Mouse (Mus musculus) macrophage (primary cell): ENCODE measurements around the gene Hal. TPM values are rescaled to one million over a fixed set of nuclear protein-coding genes. Genes with fewer than 3 reads are reported as not detected.
A peak's percentile ranks its signal among the peaks of the same experiment; 100 is the strongest.

Source experiments
- H3K27ac ChIP-seq: fragments of 350-480 bp; formaldehyde crosslinking; 2 replicates; pipeline ENCODE4 v1.9.0; 2021
- H3K36me3 ChIP-seq: fragments of 350-480 bp; formaldehyde crosslinking; 2 replicates; pipeline ENCODE4 v1.9.0; 2021; ENCODE audit errors: inconsistent target
- H3K4me3 ChIP-seq: fragments of 350-480 bp; formaldehyde crosslinking; 2 replicates; pipeline ENCODE4 v1.9.0; 2021; ENCODE audit errors: inconsistent target
- H3K79me2 ChIP-seq: fragments of 350-480 bp; formaldehyde crosslinking; 2 replicates; pipeline ENCODE4 v1.9.0; 2021; ENCODE audit errors: inconsistent target
- WGBS: methylation state at CpG from one replicate; pipeline ENCODE4 v1.1.7; 2026; ENCODE audit warnings: inconsistent platforms; ENCODE audit not compliant: missing documents; 5-methylcytosine and 5-hydroxymethylcytosine counted together
- polyA plus RNA-seq: library from polyadenylated mRNA; stranded (reverse); fragments of 250-400 nt; gene quantifications from 3 replicates; pipeline ENCODE4 v1.2.4, GENCODE M21; 2018; ENCODE audit warnings: inconsistent platforms
- total RNA-seq, 78 experiments: library from RNA; depleted of rRNA; stranded (reverse); fragments of 250-400 nt; gene quantifications; 1 replicate in 9 of 78; 2 replicates in 24 of 78; 3 replicates in 43 of 78; 4 replicates in 2 of 78; pipeline ENCODE4 v1.2.4; 2018; ENCODE audit warnings: inconsistent platforms in 56 of 78

Gene Hal
- total RNA-seq (2018; cell fraction: chromatin; rRNA removed) = 1 to 10 TPM in 4 of 26 experiments, under 1 TPM in 14, not detected in 8; 0.13 to 2.8 (median 0.79) TPM
- total RNA-seq (2018; cell fraction: cytosol; rRNA removed) = 1 to 10 TPM in 2 of 26 experiments, under 1 TPM in 24; 0.15 to 1.2 (median 0.38) TPM
- total RNA-seq (2018; cell fraction: nucleus; rRNA removed) = 1 to 10 TPM in 3 of 26 experiments, under 1 TPM in 11, not detected in 12; 0.16 to 1.4 (median 0.56) TPM
- polyA plus RNA-seq = 0.50 to 0.55 TPM (median 0.52 TPM) in 3 replicates

DNA sequence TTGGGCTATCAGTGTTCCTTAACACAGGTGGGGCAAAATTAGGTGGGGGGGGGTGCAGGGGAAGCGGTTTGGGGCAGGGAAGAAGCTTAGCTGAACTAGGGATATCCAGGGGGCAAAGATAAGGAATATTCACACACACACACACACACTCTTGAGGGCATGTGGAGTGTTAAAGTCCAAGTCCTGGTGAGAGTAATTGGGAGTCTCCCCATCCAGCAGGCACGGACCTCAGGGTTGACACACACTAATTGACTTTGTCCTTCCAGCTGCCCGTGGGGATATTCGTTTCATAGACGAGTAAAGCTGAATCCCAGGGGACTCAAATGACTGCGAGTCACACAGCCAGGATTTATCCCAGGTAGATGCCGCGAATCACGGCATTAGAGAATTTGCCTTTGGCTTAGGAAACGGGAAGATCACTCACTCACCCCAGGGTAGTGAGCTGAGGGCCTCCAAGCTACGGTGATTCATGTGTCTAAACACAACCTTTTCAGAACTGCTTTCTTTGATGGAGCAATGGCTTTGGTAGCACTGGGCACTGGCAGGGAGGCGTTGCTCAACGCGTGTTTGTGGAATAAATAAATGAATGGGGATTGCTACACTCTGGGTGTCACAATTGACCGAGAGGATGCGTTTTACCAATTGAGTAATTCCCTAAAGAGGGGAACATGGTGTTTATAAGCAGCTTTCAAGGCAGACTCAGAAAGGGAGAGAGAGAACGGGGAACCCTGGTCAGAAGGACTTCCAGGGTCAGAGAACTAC lies at the start of gene Hal:
TSS of gene Hal (plus strand) at position 703 of the 762 bp plus-strand sequence.
- H3K4me3 ChIP-seq = no peak within 1 kb of the TSS
- 0 out of 2 replicates have a peak, but pooled peaks cover 4% of the 10 kb centered on the region for H3K36me3 ChIP-seq
- H3K27ac ChIP-seq = no peak within 1 kb of the TSS
- no peaks in the 10 kb centered on the region for H3K79me2 ChIP-seq
- WGBS = 39% methylated on average over 17 of the region's 17 CpGs

DNA sequence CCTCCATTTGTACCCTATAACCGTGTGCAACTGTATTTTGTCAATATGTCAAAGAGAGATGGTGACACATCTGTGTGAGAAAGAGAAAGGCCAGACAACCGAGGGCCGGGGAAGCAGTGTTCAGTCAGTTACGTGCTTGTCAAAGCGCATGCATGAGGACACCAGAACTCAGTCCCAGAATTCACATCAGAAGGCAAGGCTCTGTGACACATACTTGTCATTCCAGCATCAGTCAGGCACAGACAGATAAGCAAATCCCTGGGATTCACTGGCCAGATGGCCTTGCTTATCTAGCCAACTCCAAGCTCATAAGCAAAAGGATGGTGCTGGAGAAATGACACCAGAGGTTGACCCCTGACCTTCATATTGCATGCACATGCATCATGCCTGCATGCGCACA lies 47.1 kb upstream of the Hal start:
- 90% methylated on average over 5 of the region's 6 CpGs for WGBS
- H3K4me3 ChIP-seq = no peak overlapping the region
- no peaks in the 10 kb centered on the region for H3K79me2 ChIP-seq
- no peaks in the 10 kb centered on the region for H3K36me3 ChIP-seq
- no peak overlapping the region for H3K27ac ChIP-seq

DNA sequence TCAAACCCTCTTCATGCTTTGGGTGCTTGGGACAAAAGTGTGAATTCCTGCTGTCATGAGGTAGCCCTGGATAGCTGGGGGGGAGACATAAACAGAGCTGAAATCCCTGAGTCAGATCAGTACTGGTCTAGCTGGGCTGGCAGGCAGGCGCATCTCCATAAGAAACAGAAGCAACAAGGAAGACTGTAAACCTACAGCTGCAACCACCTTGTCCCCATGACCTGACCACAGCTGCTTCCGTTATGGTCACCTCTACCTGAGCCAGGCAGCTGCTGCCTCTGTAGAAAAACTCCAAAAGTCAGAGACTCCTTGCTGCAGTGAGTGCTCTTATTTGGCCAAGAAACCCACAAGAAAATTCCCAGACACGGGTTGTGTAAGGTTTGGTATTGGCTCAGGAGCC lies 46.4 kb upstream of the Hal start:
- Histone ChIP-seq H3K4me3 (no peak overlapping the region), H3K36me3 (no peaks in the 10 kb centered on the region), H3K27ac (no peak overlapping the region), H3K79me2 (no peaks in the 10 kb centered on the region)
- 64% methylated on average over 3 of the region's 3 CpGs for WGBS

DNA sequence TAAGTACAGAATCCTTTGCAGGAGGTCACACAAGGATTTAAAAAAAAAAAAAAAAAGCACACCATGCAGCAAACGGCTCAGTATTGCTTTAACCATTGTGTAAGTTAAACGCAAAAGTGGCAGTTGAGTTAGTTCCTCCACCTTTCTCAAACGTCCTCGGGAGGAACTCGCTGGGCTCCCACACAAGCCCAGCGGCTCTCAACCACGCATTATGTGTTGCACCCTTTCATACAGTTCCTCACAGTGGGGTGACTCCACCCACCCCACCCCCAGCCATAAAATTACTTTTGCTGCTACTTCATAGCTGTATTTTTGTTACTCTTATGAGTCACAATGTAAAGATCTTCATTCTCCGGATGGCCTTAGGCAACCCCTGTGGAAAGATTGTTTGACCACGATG lies 44.2 kb upstream of the Hal start:
- H3K79me2 ChIP-seq = no peaks in the 10 kb centered on the region
- no peak overlapping the region for H3K4me3 ChIP-seq
- no peak overlapping the region for H3K27ac ChIP-seq
- no peaks in the 10 kb centered on the region for H3K36me3 ChIP-seq
- 3% methylated on average over 9 of the region's 9 CpGs for WGBS

- H3K27ac ChIP-seq = no peak overlapping the region
- H3K4me3 ChIP-seq = no peak overlapping the region
- H3K79me2 ChIP-seq = no peaks in the 10 kb centered on the region
- no peaks in the 10 kb centered on the region for H3K36me3 ChIP-seq
- 82% methylated on average over 10 of the region's 10 CpGs for WGBS
Observed at GRCm38 (mm10) chr10:93447398-93447797, 41.2 kb upstream of the Hal start.

- no peak overlapping the region for H3K27ac ChIP-seq
- no peaks in the 10 kb centered on the region for H3K36me3 ChIP-seq
- peaks cover 54% of the 10 kb centered on the region for H3K79me2 ChIP-seq
- 18% methylated on average over 7 of the region's 7 CpGs for WGBS
- H3K4me3 ChIP-seq = peak overlapping the region; percentile 77
Observed at GRCm38 (mm10) chr10:93454652-93455014, 33.9 kb upstream of the Hal start.

- Histone ChIP-seq H3K27ac (no peak overlapping the region), H3K36me3 (peaks cover 46% of the 10 kb centered on the region), H3K79me2 (peaks cover 39% of the 10 kb centered on the region), H3K4me3 (no peak overlapping the region)
- WGBS = 94% methylated on average over 11 of the region's 11 CpGs
Observed at GRCm38 (mm10) chr10:93460106-93460505, 28.5 kb upstream of the Hal start.

DNA sequence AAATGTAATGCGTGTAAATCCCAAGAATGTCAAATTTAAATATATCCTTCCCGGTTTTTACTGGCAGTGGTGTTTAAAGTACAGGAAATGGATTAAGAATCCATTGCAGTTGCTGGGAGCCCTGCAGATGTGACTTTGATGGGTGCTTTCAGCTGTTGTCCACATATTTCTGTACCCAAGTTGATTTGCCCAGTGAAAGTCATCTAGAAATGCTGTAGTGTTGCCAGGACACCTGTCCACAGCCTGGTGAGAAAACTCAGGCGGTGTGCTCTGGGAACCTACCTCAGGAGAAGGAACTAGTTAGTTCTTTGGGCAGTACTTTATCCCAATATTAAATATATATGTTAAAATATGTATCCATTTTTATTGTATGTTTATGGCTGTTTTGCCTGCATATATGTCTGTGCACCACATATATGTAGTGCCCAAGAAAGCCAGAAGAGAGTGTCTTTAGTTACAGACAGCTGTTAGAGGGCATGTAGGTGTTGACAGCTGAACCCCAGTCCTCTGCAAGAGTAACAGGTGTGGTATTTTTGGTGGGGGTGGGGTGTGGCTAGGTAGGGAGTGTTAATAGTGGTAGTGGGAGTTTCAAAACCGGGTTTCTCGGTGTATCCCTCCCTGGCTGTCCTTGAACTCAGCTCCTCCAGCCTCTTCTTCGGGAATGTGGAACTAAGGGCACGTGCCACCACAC lies 25.7 kb upstream of the Hal start:
- H3K79me2 ChIP-seq = peaks cover 11% of the 10 kb centered on the region
- H3K36me3 ChIP-seq = peaks cover 72% of the 10 kb centered on the region
- 91% methylated on average over 7 of the region's 7 CpGs for WGBS
- no peak overlapping the region for H3K4me3 ChIP-seq
- H3K27ac ChIP-seq = no peak overlapping the region

- peaks cover 73% of the 10 kb centered on the region for H3K36me3 ChIP-seq
Observed at GRCm38 (mm10) chr10:93463611-93464010, 25.0 kb upstream of the Hal start.

GRCm38 (mm10) chr10:93467259-93467658 lies 21.3 kb upstream of the Hal start:
- H3K27ac ChIP-seq = no peak overlapping the region
- 90% methylated on average over 4 of the region's 4 CpGs for WGBS
- peaks cover 67% of the 10 kb centered on the region for H3K36me3 ChIP-seq
- H3K4me3 ChIP-seq = no peak overlapping the region
- H3K79me2 ChIP-seq = no peaks in the 10 kb centered on the region

More at GRCm38 (mm10) chr10:93463611-93464010, 25.0 kb upstream of the Hal start:
- no peak overlapping the region for H3K4me3 ChIP-seq
- 82% methylated on average over 13 of the region's 13 CpGs for WGBS
- H3K79me2 ChIP-seq = peaks cover 4% of the 10 kb centered on the region; the same call in 1 of the 2 replicates
- H3K27ac ChIP-seq = no peak overlapping the region

DNA sequence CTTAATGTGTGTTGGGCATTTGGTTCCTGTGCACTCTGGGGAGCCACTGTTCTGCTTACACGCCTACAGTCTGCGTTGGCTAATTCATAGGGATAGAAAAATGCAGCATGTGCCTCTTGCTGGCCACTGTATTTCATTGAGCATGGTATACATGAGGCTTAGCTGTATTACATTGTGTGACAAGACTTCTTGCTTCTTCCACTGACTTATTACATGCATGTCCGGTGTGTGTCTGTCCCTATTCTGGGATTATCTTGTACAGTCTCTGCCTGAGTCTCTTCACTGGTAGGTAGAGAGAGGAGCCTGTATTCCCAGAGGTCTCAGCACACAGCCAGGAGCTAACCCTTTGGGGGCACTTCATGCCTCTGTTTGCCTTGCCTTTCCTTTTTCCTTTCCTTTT lies 20.8 kb upstream of the Hal start:
- no peaks in the 10 kb centered on the region for H3K79me2 ChIP-seq
- peaks cover 69% of the 10 kb centered on the region for H3K36me3 ChIP-seq
- H3K27ac ChIP-seq = no peak overlapping the region
- WGBS = 96% methylated on average over 3 of the region's 3 CpGs
- H3K4me3 ChIP-seq = no peak overlapping the region

DNA sequence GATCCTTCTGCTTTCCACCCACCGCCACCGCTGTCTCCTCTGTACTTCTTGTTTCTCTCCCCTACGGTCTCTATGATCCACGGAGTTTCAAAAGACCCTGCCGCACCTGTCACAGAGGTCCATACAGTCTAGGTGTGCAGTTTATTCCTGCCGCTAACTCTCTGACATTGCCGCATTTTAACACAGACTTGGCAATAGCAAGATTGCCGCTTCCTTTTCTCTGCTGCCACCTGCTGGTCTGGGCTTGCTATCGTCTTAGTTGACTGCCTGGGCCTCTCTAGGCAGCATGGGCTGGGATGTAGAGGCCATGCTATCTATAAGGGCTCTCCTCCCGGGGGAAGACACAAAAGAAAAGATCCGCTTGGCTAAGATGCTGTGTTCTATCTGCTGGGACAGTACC lies 17.2 kb upstream of the Hal start:
- H3K79me2 ChIP-seq = no peaks in the 10 kb centered on the region
- 46% methylated on average over 11 of the region's 11 CpGs for WGBS
- H3K27ac ChIP-seq = no peak overlapping the region
- no peak overlapping the region for H3K4me3 ChIP-seq
- H3K36me3 ChIP-seq = peaks cover 70% of the 10 kb centered on the region

GRCm38 (mm10) chr10:93484511-93484910 lies 4.1 kb upstream of the Hal start:
- WGBS = 75% methylated on average over 8 of the region's 8 CpGs
- Histone ChIP-seq H3K79me2 (no peaks in the 10 kb centered on the region), H3K4me3 (no peak overlapping the region), H3K36me3 (peaks cover 39% of the 10 kb centered on the region), H3K27ac (peak overlapping the region; percentile 61)

GRCm38 (mm10) chr10:93485055-93485691 lies 3.4 kb upstream of the Hal start:
- Histone ChIP-seq H3K27ac (peak overlapping the region; percentile 61), H3K79me2 (no peaks in the 10 kb centered on the region), H3K4me3 (no peak overlapping the region), H3K36me3 (peaks cover 33% of the 10 kb centered on the region; the same call in 1 of the 2 replicates)
- WGBS = 91% methylated on average over 8 of the region's 8 CpGs
